ENCODE assay signal across 8 mouse cellular contexts in genomic region chr1:138618012-138618354, GRCm38 (mm10). TPM values are rescaled to one million over a fixed set of nuclear protein-coding genes. Genes with fewer than 3 reads are reported as not detected.
DNase-seq lines count a peak whose midpoint lies in the region; ATAC-seq lines count a peak whose summit lies in the region.

No protein-coding gene starts in this region.

- ATAC-seq in hindbrain, embryonic 16.5 days = peak; percentile 86

- WGBS in hindbrain, embryonic 16.5 days = under 1% methylated on average over 11 of the region's 11 CpGs

- H3K4me1 ChIP-seq in hindbrain, embryonic 16.5 days (ENCODE audit: control insufficient read depth, insufficient read depth, low read depth, low read length) = peaks cover 10% of the 10 kb centered on the region

- H3K36me3 ChIP-seq in hindbrain, embryonic 16.5 days (ENCODE audit: control insufficient read depth, insufficient read depth, low read length) = no peaks in the 10 kb centered on the region

- H3K9me3 ChIP-seq in hindbrain, embryonic 16.5 days (ENCODE audit: control insufficient read depth, low read length) = no peaks in the 10 kb centered on the region

- peak overlapping the region; percentile 39; the same call in 1 of the 2 replicates for H3K9ac ChIP-seq in hindbrain, embryonic 16.5 days (ENCODE audit: low read depth, low read length)

- H3K4me2 ChIP-seq in hindbrain, embryonic 16.5 days (ENCODE audit: low read length) = peak overlapping the region; percentile 90

- H3K27ac ChIP-seq in hindbrain, embryonic 16.5 days (ENCODE audit: low read depth, low read length) = 0 out of 2 replicates have a peak overlapping the region, but pooled peaks have one; percentile 45

- peak overlapping the region; percentile 73 for H3K4me3 ChIP-seq in hindbrain, embryonic 16.5 days (ENCODE audit: low read length)

- peak; percentile 90 for DNase-seq in ZHBTc4 (ENCODE audit: low read depth, low spot score)
- DNase-seq in cerebellum, postnatal 4 days (ENCODE audit: low spot score in 2 of 2) = peak; percentile 66 to 82
- DNase-seq in gastrocnemius, adult 18-20 months (ENCODE audit: low spot score) = peak; percentile 91
- DNase-seq in left cerebral cortex, adult 18-20 months (ENCODE audit: low spot score in 2 of 2) = peak; percentile 73 to 83
- peak; percentile 92 to 93 for DNase-seq in lung, postnatal 4 days
- DNase-seq in retina, postnatal 1 day = peak; percentile 92
- DNase-seq in thymus, postnatal 4 days = peak; percentile 86

- no peaks in the 10 kb centered on the region for H3K27me3 ChIP-seq in hindbrain, embryonic 16.5 days (replicated peaks; ENCODE audit: control insufficient read depth, insufficient read depth, low read length)

RNA-seq across cellular contexts. Expression of gene Nek7, which starts 2.0 kb away (rescaled TPM):
- total RNA-seq in gastrocnemius, adult 18-20 months (2021) = 100 to 1,000 TPM; 111 to 124 TPM
- polyA plus RNA-seq in hindbrain, embryonic 16.5 days (2015; fragmentation: Nextera tagmentation; extraction: Ambion mirVana) = 10.9 and 12.3 TPM in 2 replicates
- total RNA-seq in left cerebral cortex, adult 18-20 months (2021) = 10 to 100 TPM; 35.6 to 37.0 TPM

Comparison
In these comparisons a context has a peak if more than half of its experiments do, and no peak if none do; other contexts are left out.
1. Peak in every context shown above with its lines: DNase-seq, ATAC-seq, H3K4me3 ChIP-seq and H3K27ac ChIP-seq.